ENCODE assay signal across 16 mouse cellular contexts in genomic region chr12:86955894-86956293, GRCm38 (mm10). TPM values are rescaled to one million over a fixed set of nuclear protein-coding genes. Genes with fewer than 3 reads are reported as not detected.
DNase-seq lines count a peak whose midpoint lies in the region; ATAC-seq and TF ChIP-seq lines count a peak whose summit lies in the region.
"Had no signal": no experiment of that assay in that cellular context is flagged by ENCODE, and none has a peak within 500 bp of the region (broad histone marks: within the 10 kb centered on the region; RNA-seq: fewer than 3 reads in every experiment).

No protein-coding gene starts in this region.

- WGBS in heart, embryonic 16.5 days: 63% methylated on average over 2 of the region's 2 CpGs
- WGBS in stomach, postnatal 0 days: 78% methylated on average over 2 of the region's 2 CpGs

- H3K4me3 ChIP-seq in left cerebral cortex, adult 2 months: no peak overlapping the region
- no peak overlapping the region for H3K4me3 ChIP-seq in heart, embryonic 16.5 days (ENCODE audit: low read length)
- H3K4me3 ChIP-seq in stomach, postnatal 0 days (ENCODE audit: low read depth, low read length): no peak overlapping the region
- H3K4me3 ChIP-seq: hindbrain, embryonic 15.5 days; midbrain, embryonic 15.5 days; neural tube, embryonic 13.5 days had no signal

- peak; percentile 52 for DNase-seq in adrenal gland, adult 2 months
- DNase-seq in adrenal gland, postnatal 36 days: no peak
- no peak for DNase-seq in left cerebral cortex, adult 2 months (ENCODE audit: extremely low spot score in 1 of 2, low spot score in 2 of 2)
- no peak for DNase-seq in left cerebral cortex, postnatal 14 days (ENCODE audit: low spot score in 2 of 2)
- DNase-seq in stomach, postnatal 0 days (ENCODE audit: low spot score): no peak
- no peak for DNase-seq in frontal cortex, adult 2 months (ENCODE audit: extremely low spot score in 1 of 2, low spot score in 1 of 2)
- DNase-seq: embryo, embryonic 11 days; gastrocnemius, postnatal 10 days; kidney, postnatal 10 days; liver; right cerebral cortex, postnatal 4 days had no signal

- peak; percentile 89 for ATAC-seq in heart, embryonic 16.5 days (replicated peaks; ENCODE audit: extremely low read depth, insufficient read depth, low FRiP score)
- ATAC-seq in stomach, postnatal 0 days (ENCODE audit: low FRiP score, low TSS enrichment): peak; percentile 83
- ATAC-seq in megakaryocyte-erythroid progenitor cell, adult 5-6 weeks (replicated peaks; ENCODE audit: low FRiP score, low TSS enrichment, poor library complexity, severe bottlenecking): no peak
- ATAC-seq: midbrain, embryonic 15.5 days had no signal

- intact Hi-C loops in left cerebral cortex, adult 2 months (cut with DNase I): no loop called here
- intact Hi-C loops in left cerebral cortex, postnatal 14 days (cut with DNase I): no loop called here

- H3K36me3 ChIP-seq in heart, embryonic 16.5 days (ENCODE audit: control insufficient read depth, insufficient read depth): peaks cover 46% of the 10 kb centered on the region
- peaks cover 13% of the 10 kb centered on the region for H3K36me3 ChIP-seq in stomach, postnatal 0 days (ENCODE audit: control insufficient read depth, insufficient read depth, low read length)

- TF ChIP-seq CTCF in left cerebral cortex, adult 2 months (IDR thresholded peaks at IDR 0.05): no peak
- no peak for TF ChIP-seq CTCF in stomach, postnatal 0 days (IDR thresholded peaks at IDR 0.05; ENCODE audit: low read depth)

- peak overlapping the region; percentile 11; the same call in 1 of the 2 replicates for H3K27ac ChIP-seq in left cerebral cortex, adult 2 months
- H3K27ac ChIP-seq in heart, embryonic 16.5 days (ENCODE audit: low read length): peak overlapping the region; percentile 83
- no peak overlapping the region for H3K27ac ChIP-seq in stomach, postnatal 0 days (replicated peaks)
- H3K27ac ChIP-seq: hindbrain, embryonic 15.5 days; midbrain, embryonic 15.5 days; neural tube, embryonic 13.5 days had no signal

- TF ChIP-seq EP300 in stomach, postnatal 0 days (optimal IDR thresholded peaks at IDR 0.05): no peak

- H3K27me3 ChIP-seq in heart, embryonic 16.5 days (ENCODE audit: control insufficient read depth, insufficient read depth, low read length): no peaks in the 10 kb centered on the region
- no peaks in the 10 kb centered on the region for H3K27me3 ChIP-seq in stomach, postnatal 0 days (ENCODE audit: control insufficient read depth, insufficient read depth, low read length)
- H3K27me3 ChIP-seq: hindbrain, embryonic 15.5 days; midbrain, embryonic 15.5 days; neural tube, embryonic 13.5 days had no signal

- H3K9ac ChIP-seq in heart, embryonic 16.5 days (ENCODE audit: low read length): peak overlapping the region; percentile 1; the same call in 1 of the 2 replicates
- no peak overlapping the region for H3K9ac ChIP-seq in stomach, postnatal 0 days (ENCODE audit: low read length)
- H3K9ac ChIP-seq: hindbrain, embryonic 15.5 days; midbrain, embryonic 15.5 days; neural tube, embryonic 13.5 days had no signal

- no peak overlapping the region for H3K4me2 ChIP-seq in heart, embryonic 16.5 days (ENCODE audit: low read depth, low read length)
- H3K4me2 ChIP-seq in stomach, postnatal 0 days (replicated peaks; ENCODE audit: low read depth): no peak overlapping the region
- H3K4me2 ChIP-seq: hindbrain, embryonic 15.5 days; midbrain, embryonic 15.5 days; neural tube, embryonic 13.5 days had no signal

- H3K9me3 ChIP-seq in heart, embryonic 16.5 days (replicated peaks; ENCODE audit: control insufficient read depth, low read length): no peaks in the 10 kb centered on the region
- H3K9me3 ChIP-seq in stomach, postnatal 0 days (ENCODE audit: control insufficient read depth, low read length): no peaks in the 10 kb centered on the region
- H3K9me3 ChIP-seq: hindbrain, embryonic 15.5 days; midbrain, embryonic 15.5 days; neural tube, embryonic 13.5 days had no signal

- peaks cover 7% of the 10 kb centered on the region for H3K4me1 ChIP-seq in heart, embryonic 16.5 days (ENCODE audit: control insufficient read depth, insufficient read depth, low read length)
- no peaks in the 10 kb centered on the region for H3K4me1 ChIP-seq in stomach, postnatal 0 days (replicated peaks; ENCODE audit: control insufficient read depth, insufficient read depth)

RNA-seq across cellular contexts. Expression of gene Cipc, which starts 9.1 kb away (rescaled TPM):
- 10 to 100 TPM; 17.9 to 29.3 TPM for total RNA-seq in adrenal gland, adult 2 months (2021)
- polyA plus RNA-seq in adrenal gland, adult 2 months (2012; rRNA removed): 38.5 and 39.8 TPM in 2 replicates
- total RNA-seq in adrenal gland, postnatal 36 days (2021): 10 to 100 TPM; 24.4 to 24.7 TPM
- total RNA-seq in left cerebral cortex, adult 2 months (2021): 10 to 100 TPM; 79.8 to 91.6 TPM
- 10 to 100 TPM; 71.2 to 72.2 TPM for total RNA-seq in left cerebral cortex, postnatal 14 days (2021)
- polyA plus RNA-seq in heart, embryonic 16.5 days (2015; fragmentation: Nextera tagmentation; extraction: Ambion mirVana): 25.1 and 25.9 TPM in 2 replicates
- polyA plus RNA-seq in stomach, postnatal 0 days (2015; fragmentation: Nextera tagmentation; extraction: Ambion mirVana): 10.1 and 10.8 TPM in 2 replicates
- 29.2 and 35.6 TPM in 2 replicates for total RNA-seq in megakaryocyte-erythroid progenitor cell, adult 5-6 weeks (2014; fragmentation: Nextera tagmentation)
- 22.0 and 23.0 TPM in 2 replicates for total RNA-seq in megakaryocyte-erythroid progenitor cell, adult 5-6 weeks (2017)
- polyA plus RNA-seq in frontal cortex, adult 2 months (2012; rRNA removed): 76.1 and 78.2 TPM in 2 replicates

RNA-seq across cellular contexts. Expression of gene Zdhhc22, which starts 34.3 kb away (rescaled TPM):
- total RNA-seq in adrenal gland, adult 2 months (2021): 1 to 10 TPM; 1.2 to 1.4 TPM
- 3.1 and 5.2 TPM in 2 replicates for polyA plus RNA-seq in adrenal gland, adult 2 months (2012; rRNA removed)
- total RNA-seq in adrenal gland, postnatal 36 days (2021): under 1 TPM; 0.49 to 0.60 TPM
- total RNA-seq in left cerebral cortex, adult 2 months (2021): 10 to 100 TPM; 59.1 to 61.3 TPM
- total RNA-seq in left cerebral cortex, postnatal 14 days (2021): 10 to 100 TPM; 46.0 to 56.9 TPM
- polyA plus RNA-seq in heart, embryonic 16.5 days (2015; fragmentation: Nextera tagmentation; extraction: Ambion mirVana): 0.07 TPM in 2 replicates
- polyA plus RNA-seq in stomach, postnatal 0 days (2015; fragmentation: Nextera tagmentation; extraction: Ambion mirVana): 0.53 and 0.58 TPM in 2 replicates
- not detected in 2 replicates for total RNA-seq in megakaryocyte-erythroid progenitor cell, adult 5-6 weeks (2014; fragmentation: Nextera tagmentation)
- not detected in 2 replicates for total RNA-seq in megakaryocyte-erythroid progenitor cell, adult 5-6 weeks (2017)
- polyA plus RNA-seq in frontal cortex, adult 2 months (2012; rRNA removed): 35.4 and 41.3 TPM in 2 replicates
- total RNA-seq: gastrocnemius, postnatal 10 days had no signal

Comparison
In these comparisons a context has a peak if more than half of its experiments do, and no peak if none do; other contexts are left out.
1. RNA of gene Zdhhc22, which starts 34.3 kb away (total RNA-seq): 59.1 to 61.3 TPM in left cerebral cortex, adult 2 months and 46.0 to 56.9 TPM in left cerebral cortex, postnatal 14 days; 1.2 to 1.4 TPM in adrenal gland, adult 2 months, 0.49 to 0.60 TPM in adrenal gland, postnatal 36 days and not detected in megakaryocyte-erythroid progenitor cell, adult 5-6 weeks; every median in the first group is over 10 times any median in the second.